Mouse (Mus musculus) T-helper 17 cell (primary cell): ENCODE measurements around the gene Wrnip1.

Source experiments
- in situ Hi-C, 2 experiments: fragments of 300-600 bp; cut with MboI, MseI; formaldehyde crosslinking; loops; 1 replicate in 1 of 2; 2 replicates in 1 of 2; pipeline ENCODE4 v1.15.1; 2025; ENCODE audit warnings: high pct_unique_total_duplicates in 2 of 2

Gene Wrnip1

DNA sequence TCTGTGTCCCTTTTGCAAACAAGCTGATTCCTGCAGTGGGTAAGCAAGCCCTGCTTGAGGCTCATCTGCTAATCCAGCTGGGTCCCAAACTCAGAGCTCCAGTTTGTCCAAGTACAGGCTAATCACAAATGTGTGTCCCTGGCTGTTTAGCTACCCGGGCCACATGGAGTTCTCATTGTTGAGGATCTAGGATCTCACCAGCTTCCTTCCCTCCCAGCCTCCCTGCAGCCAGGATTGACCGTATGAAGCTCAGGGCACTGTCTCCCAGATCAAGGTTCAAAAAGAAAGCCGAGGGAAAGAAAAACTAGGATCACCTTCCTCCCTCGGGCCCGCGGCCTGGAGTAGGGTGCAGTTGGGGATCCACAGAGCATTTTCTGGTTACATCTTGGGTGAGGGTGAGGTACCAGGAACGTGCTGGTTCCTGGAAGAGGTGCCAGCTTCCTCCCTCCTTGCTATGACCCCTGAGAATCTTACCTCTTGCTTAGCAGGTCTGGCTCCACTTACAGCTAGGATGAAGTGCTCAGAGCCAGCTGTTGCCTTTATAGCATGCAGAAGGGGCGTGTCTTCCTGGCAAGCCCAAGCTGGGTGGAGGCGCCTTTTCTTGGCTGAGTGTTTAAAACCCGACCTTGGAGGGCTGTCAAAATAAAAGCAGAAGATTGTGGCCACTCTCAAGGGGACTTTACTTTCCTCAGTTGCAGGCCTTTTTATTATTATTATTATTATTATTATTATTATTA lies 49.0 kb downstream of the Wrnip1 start, which contains the start of gene Serpinb1a:
TSS of gene Serpinb1a (minus strand) at position 518 of the 737 bp plus-strand sequence.
- in situ Hi-C loops, result loop anchor here in 1 of 2 experiments (25.0 kb wide), 2 partner anchors 911 to 1036 kb away; no protein-coding TSS in a partner anchor

DNA sequence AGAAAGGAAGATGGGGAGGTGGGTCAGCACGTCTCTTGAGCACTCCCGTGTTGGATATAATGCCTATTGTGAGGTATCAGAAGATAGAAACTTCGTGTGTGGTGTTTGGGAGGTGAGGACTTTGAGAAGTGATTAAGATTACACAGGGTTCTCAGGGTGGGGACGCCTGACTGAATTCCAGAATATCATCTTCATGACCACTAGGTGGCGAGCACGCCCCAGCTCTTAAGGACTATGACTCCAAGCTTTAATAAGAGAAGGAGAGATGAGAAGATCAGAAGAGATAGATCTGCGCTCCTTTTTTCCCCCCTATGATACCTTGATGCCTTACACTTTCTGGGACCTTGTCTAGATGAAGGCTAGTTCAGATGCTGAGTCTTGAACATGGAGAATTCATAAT lies 50.1 kb downstream of the Wrnip1 start:
- in situ Hi-C loops, result loop anchor here in 1 of 2 experiments (25.0 kb wide), 2 partner anchors 910 to 1035 kb away; no protein-coding TSS in a partner anchor

- in situ Hi-C loops, result loop anchor here in 1 of 2 experiments (25.0 kb wide), 2 partner anchors 910 to 1035 kb away; no protein-coding TSS in a partner anchor
Observed at GRCm38 (mm10) chr13:32852539-32852938, 50.7 kb downstream of the Wrnip1 start.

DNA sequence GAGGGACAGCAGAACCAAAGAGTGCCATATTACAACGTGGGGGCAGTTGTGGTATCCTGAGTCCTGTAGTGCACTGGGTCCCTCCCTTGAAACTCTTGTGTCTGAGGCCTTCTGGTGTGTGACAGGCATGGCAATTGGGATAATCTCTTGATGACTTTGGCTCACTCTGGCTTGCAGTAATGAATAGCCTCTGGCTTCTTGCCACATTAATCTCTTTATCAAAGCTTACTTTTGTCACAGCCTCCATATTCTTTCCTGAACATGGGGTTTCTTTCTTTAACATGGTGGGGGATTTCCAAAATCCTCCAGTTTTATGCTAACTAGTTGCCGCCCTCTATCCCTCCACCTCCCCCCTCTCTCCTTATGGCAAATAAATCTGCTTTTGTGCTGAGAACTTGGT lies 51.2 kb downstream of the Wrnip1 start:
- in situ Hi-C loops, result loop anchor here in 1 of 2 experiments (25.0 kb wide), 2 partner anchors 909 to 1034 kb away; no protein-coding TSS in a partner anchor

GRCm38 (mm10) chr13:32860821-32861220 lies 59.0 kb downstream of the Wrnip1 start:
- in situ Hi-C loops, result loop anchor here in 1 of 2 experiments (5.0 to 25.0 kb wide), 3 partner anchors 36 to 1026 kb away; partner anchors contain the start of gene Serpinb1c

GRCm38 (mm10) chr13:32863456-32863855 lies 61.6 kb downstream of the Wrnip1 start:
- in situ Hi-C loops, result loop anchor here in 1 of 2 experiments (5.0 to 25.0 kb wide), 3 partner anchors 34 to 1024 kb away; partner anchors contain the start of gene Serpinb1c

DNA sequence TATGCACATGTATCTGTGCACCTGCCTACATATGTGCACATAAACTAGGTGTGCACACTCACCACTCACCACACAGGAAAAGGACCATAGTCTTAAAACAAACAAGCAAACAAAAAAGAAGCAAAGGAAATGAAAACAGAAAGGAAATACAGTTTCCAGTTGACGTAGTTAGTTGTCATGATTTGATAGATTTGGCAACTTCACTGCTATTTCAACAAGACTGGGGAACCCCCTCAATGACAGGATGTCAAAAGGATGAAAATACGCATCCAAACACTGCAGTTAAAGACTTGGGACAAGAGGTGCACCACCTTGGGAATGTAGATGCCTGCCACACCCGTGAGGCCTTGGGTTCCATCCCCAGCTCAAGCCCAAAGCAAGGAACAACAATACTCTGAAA lies 62.7 kb downstream of the Wrnip1 start:
- in situ Hi-C loops, result loop anchor here in 1 of 2 experiments (5.0 to 25.0 kb wide), 3 partner anchors 33 to 1023 kb away; partner anchors contain the start of gene Serpinb1c

GRCm38 (mm10) chr13:32865591-32865990 lies 63.8 kb downstream of the Wrnip1 start:
- in situ Hi-C loops, result loop anchor here in 1 of 2 experiments (25.0 kb wide), 2 partner anchors 897 to 1022 kb away; no protein-coding TSS in a partner anchor

DNA sequence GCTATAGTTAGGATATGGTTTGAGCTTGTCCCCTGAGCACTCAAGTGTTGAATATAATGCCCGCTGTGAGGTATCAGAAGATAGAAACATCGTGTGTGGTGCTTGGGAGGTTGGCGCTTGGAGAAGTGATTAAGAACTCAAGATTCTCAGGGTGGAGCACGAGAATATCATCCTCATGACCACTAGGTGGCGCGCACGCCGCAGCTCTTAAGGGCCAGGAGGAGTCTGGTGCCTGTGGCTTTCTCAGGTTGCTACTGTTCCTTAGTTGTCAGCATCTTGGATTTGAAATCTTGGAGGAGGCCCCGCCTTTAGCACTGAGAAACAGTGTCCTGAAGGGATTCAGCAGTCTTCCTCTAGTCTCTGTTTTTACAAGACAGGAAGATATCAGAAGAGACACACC lies 64.6 kb downstream of the Wrnip1 start:
- in situ Hi-C loops, result loop anchor here in 1 of 2 experiments (25.0 kb wide), 2 partner anchors 896 to 1021 kb away; no protein-coding TSS in a partner anchor

GRCm38 (mm10) chr13:32867030-32867429 lies 65.2 kb downstream of the Wrnip1 start:
- in situ Hi-C loops, result loop anchor here in 1 of 2 experiments (25.0 kb wide), 2 partner anchors 895 to 1020 kb away; no protein-coding TSS in a partner anchor

GRCm38 (mm10) chr13:32868233-32868632 lies 66.4 kb downstream of the Wrnip1 start:
- in situ Hi-C loops, result loop anchor here in 1 of 2 experiments (25.0 kb wide), 2 partner anchors 894 to 1019 kb away; no protein-coding TSS in a partner anchor

- in situ Hi-C loops, result loop anchor here in 1 of 2 experiments (25.0 kb wide), 2 partner anchors 893 to 1018 kb away; no protein-coding TSS in a partner anchor
Observed at GRCm38 (mm10) chr13:32868843-32869242, 67.0 kb downstream of the Wrnip1 start.
